Mouse (Mus musculus): ENCODE measurements around the gene Fndc3a. TPM values are rescaled to one million over a fixed set of nuclear protein-coding genes. Genes with fewer than 3 reads are reported as not detected.

Gene Fndc3a
- polyA plus RNA-seq, 1 experiment from 2014 or later: 47.6 TPM

- no peak overlapping the region for H3K4me2 ChIP-seq (replicated peaks; ENCODE audit: low read depth, low read length)
- no peak overlapping the region for H3K4me3 ChIP-seq (ENCODE audit: low read length)
- 92% methylated on average over 3 of the region's 3 CpGs for WGBS
- H3K4me1 ChIP-seq (ENCODE audit: insufficient read depth, low read length): no peaks in the 10 kb centered on the region
- H3K9ac ChIP-seq (replicated peaks; ENCODE audit: low read length): no peak overlapping the region
- no peak for ATAC-seq (ENCODE audit: low FRiP score, low TSS enrichment)
- no peaks in the 10 kb centered on the region for H3K27me3 ChIP-seq (ENCODE audit: insufficient read depth, low read length)
- no peaks in the 10 kb centered on the region for H3K9me3 ChIP-seq (ENCODE audit: low read length)
- H3K36me3 ChIP-seq (ENCODE audit: insufficient read depth, low read length): peaks cover 17% of the 10 kb centered on the region
- H3K27ac ChIP-seq (ENCODE audit: low read length): no peak overlapping the region
These were observed 128.8 kb downstream of the Fndc3a start for GRCm38 (mm10) chr14:72580991-72581390.

GRCm38 (mm10) chr14:72576283-72576682 lies 133.5 kb downstream of the Fndc3a start:
- Histone ChIP-seq H3K4me1 (ENCODE audit: insufficient read depth, low read length) (no peaks in the 10 kb centered on the region), H3K4me2 (replicated peaks; ENCODE audit: low read depth, low read length) (no peak overlapping the region), H3K36me3 (ENCODE audit: insufficient read depth, low read length) (peaks cover 23% of the 10 kb centered on the region), H3K27ac (ENCODE audit: low read length) (no peak overlapping the region), H3K4me3 (ENCODE audit: low read length) (no peak overlapping the region), H3K27me3 (ENCODE audit: insufficient read depth, low read length) (no peaks in the 10 kb centered on the region), H3K9me3 (ENCODE audit: low read length) (no peaks in the 10 kb centered on the region), H3K9ac (replicated peaks; ENCODE audit: low read length) (no peak overlapping the region)
- ATAC-seq (ENCODE audit: low FRiP score, low TSS enrichment): no peak
- WGBS: 92% methylated on average over 3 of the region's 3 CpGs

- H3K9me3 ChIP-seq (ENCODE audit: low read length): no peaks in the 10 kb centered on the region
- no peak overlapping the region for H3K4me3 ChIP-seq (ENCODE audit: low read length)
- H3K27me3 ChIP-seq (ENCODE audit: insufficient read depth, low read length): no peaks in the 10 kb centered on the region
- H3K4me1 ChIP-seq (ENCODE audit: insufficient read depth, low read length): no peaks in the 10 kb centered on the region
- H3K4me2 ChIP-seq (replicated peaks; ENCODE audit: low read depth, low read length): no peak overlapping the region
- no peak overlapping the region for H3K9ac ChIP-seq (replicated peaks; ENCODE audit: low read length)
- peaks cover 31% of the 10 kb centered on the region for H3K36me3 ChIP-seq (ENCODE audit: insufficient read depth, low read length)
- WGBS: 78% methylated on average over 1 of the region's 1 CpGs
- no peak for ATAC-seq (ENCODE audit: low FRiP score, low TSS enrichment)
- H3K27ac ChIP-seq (ENCODE audit: low read length): no peak overlapping the region
These were observed 145.9 kb downstream of the Fndc3a start for GRCm38 (mm10) chr14:72563941-72564340.

- WGBS: 80% methylated on average over 5 of the region's 5 CpGs
- no peak overlapping the region for H3K4me2 ChIP-seq (replicated peaks; ENCODE audit: low read depth, low read length)
- H3K9ac ChIP-seq (replicated peaks; ENCODE audit: low read length): no peak overlapping the region
- peaks cover 36% of the 10 kb centered on the region for H3K36me3 ChIP-seq (ENCODE audit: insufficient read depth, low read length)
- H3K27ac ChIP-seq (ENCODE audit: low read length): no peak overlapping the region
- H3K9me3 ChIP-seq (ENCODE audit: low read length): no peaks in the 10 kb centered on the region
- no peaks in the 10 kb centered on the region for H3K27me3 ChIP-seq (ENCODE audit: insufficient read depth, low read length)
- H3K4me3 ChIP-seq (ENCODE audit: low read length): no peak overlapping the region
- no peaks in the 10 kb centered on the region for H3K4me1 ChIP-seq (ENCODE audit: insufficient read depth, low read length)
- no peak for ATAC-seq (ENCODE audit: low FRiP score, low TSS enrichment)
These were observed 151.0 kb downstream of the Fndc3a start for GRCm38 (mm10) chr14:72558795-72559194.

GRCm38 (mm10) chr14:72555846-72556245 lies 154.0 kb downstream of the Fndc3a start:
- Histone ChIP-seq H3K9ac (replicated peaks; ENCODE audit: low read length) (no peak overlapping the region), H3K4me1 (ENCODE audit: insufficient read depth, low read length) (no peaks in the 10 kb centered on the region), H3K27ac (ENCODE audit: low read length) (no peak overlapping the region), H3K4me3 (ENCODE audit: low read length) (no peak overlapping the region), H3K36me3 (ENCODE audit: insufficient read depth, low read length) (peaks cover 48% of the 10 kb centered on the region), H3K9me3 (ENCODE audit: low read length) (no peaks in the 10 kb centered on the region), H3K4me2 (replicated peaks; ENCODE audit: low read depth, low read length) (no peak overlapping the region), H3K27me3 (ENCODE audit: insufficient read depth, low read length) (no peaks in the 10 kb centered on the region)
- ATAC-seq (ENCODE audit: low FRiP score, low TSS enrichment): no peak
- WGBS: 79% methylated on average over 1 of the region's 1 CpGs

GRCm38 (mm10) chr14:72536392-72537017 lies 173.3 kb downstream of the Fndc3a start:
- no peak for ATAC-seq (ENCODE audit: low FRiP score, low TSS enrichment)
- H3K4me3 ChIP-seq (ENCODE audit: low read length): no peak overlapping the region

GRCm38 (mm10) chr14:72533862-72534261 lies 175.9 kb downstream of the Fndc3a start:
- H3K9me3 ChIP-seq (ENCODE audit: low read length): no peaks in the 10 kb centered on the region
- H3K9ac ChIP-seq (replicated peaks; ENCODE audit: low read length): no peak overlapping the region
- H3K36me3 ChIP-seq (ENCODE audit: insufficient read depth, low read length): no peaks in the 10 kb centered on the region
- WGBS: 58% methylated on average over 7 of the region's 7 CpGs
- H3K4me3 ChIP-seq (ENCODE audit: low read length): no peak overlapping the region
- no peak overlapping the region for H3K4me2 ChIP-seq (replicated peaks; ENCODE audit: low read depth, low read length)
- peaks cover 26% of the 10 kb centered on the region for H3K27me3 ChIP-seq (ENCODE audit: insufficient read depth, low read length)
- H3K4me1 ChIP-seq (ENCODE audit: insufficient read depth, low read length): peaks cover 7% of the 10 kb centered on the region
- no peak overlapping the region for H3K27ac ChIP-seq (ENCODE audit: low read length)
- ATAC-seq (ENCODE audit: low FRiP score, low TSS enrichment): peak; percentile 64; the same call in 1 of the 2 replicates

More at GRCm38 (mm10) chr14:72536392-72537017, 173.3 kb downstream of the Fndc3a start:
- Histone ChIP-seq H3K9me3 (ENCODE audit: low read length) (no peaks in the 10 kb centered on the region), H3K27ac (ENCODE audit: low read length) (no peak overlapping the region), H3K36me3 (ENCODE audit: insufficient read depth, low read length) (peaks cover 22% of the 10 kb centered on the region), H3K27me3 (ENCODE audit: insufficient read depth, low read length) (peaks cover 10% of the 10 kb centered on the region), H3K4me1 (ENCODE audit: insufficient read depth, low read length) (peaks cover 7% of the 10 kb centered on the region), H3K4me2 (replicated peaks; ENCODE audit: low read depth, low read length) (no peak overlapping the region), H3K9ac (replicated peaks; ENCODE audit: low read length) (no peak overlapping the region)
- 88% methylated on average over 5 of the region's 5 CpGs for WGBS

GRCm38 (mm10) chr14:72532028-72532917 lies 177.5 kb downstream of the Fndc3a start:
- 2% methylated on average over 54 of the region's 54 CpGs for WGBS
- Histone ChIP-seq H3K27me3 (ENCODE audit: insufficient read depth, low read length) (peaks cover 26% of the 10 kb centered on the region), H3K36me3 (ENCODE audit: insufficient read depth, low read length) (no peaks in the 10 kb centered on the region), H3K4me2 (replicated peaks; ENCODE audit: low read depth, low read length) (peak overlapping the region; percentile 90), H3K4me3 (ENCODE audit: low read length) (peak overlapping the region; percentile 40), H3K9ac (replicated peaks; ENCODE audit: low read length) (peak overlapping the region; percentile 18), H3K27ac (ENCODE audit: low read length) (no peak overlapping the region), H3K4me1 (ENCODE audit: insufficient read depth, low read length) (peaks cover 7% of the 10 kb centered on the region), H3K9me3 (ENCODE audit: low read length) (no peaks in the 10 kb centered on the region)
- peak; percentile 74 for ATAC-seq (ENCODE audit: low FRiP score, low TSS enrichment)

- 60% methylated on average over 1 of the region's 1 CpGs for WGBS
- no peak for ATAC-seq (ENCODE audit: low FRiP score, low TSS enrichment)
- H3K9me3 ChIP-seq (ENCODE audit: low read length): no peaks in the 10 kb centered on the region
- peaks cover 5% of the 10 kb centered on the region for H3K4me1 ChIP-seq (ENCODE audit: insufficient read depth, low read length)
- H3K27me3 ChIP-seq (ENCODE audit: insufficient read depth, low read length): peaks cover 22% of the 10 kb centered on the region
- no peaks in the 10 kb centered on the region for H3K36me3 ChIP-seq (ENCODE audit: insufficient read depth, low read length)
- no peak overlapping the region for H3K4me2 ChIP-seq (replicated peaks; ENCODE audit: low read depth, low read length)
- no peak overlapping the region for H3K4me3 ChIP-seq (ENCODE audit: low read length)
- H3K27ac ChIP-seq (ENCODE audit: low read length): no peak overlapping the region
- H3K9ac ChIP-seq (replicated peaks; ENCODE audit: low read length): no peak overlapping the region
These were observed 182.7 kb downstream of the Fndc3a start for GRCm38 (mm10) chr14:72527126-72527525.

- no peaks in the 10 kb centered on the region for H3K27me3 ChIP-seq (ENCODE audit: insufficient read depth, low read length)
- WGBS: 34% methylated on average over 2 of the region's 2 CpGs
- no peak overlapping the region for H3K27ac ChIP-seq (ENCODE audit: low read length)
- H3K4me1 ChIP-seq (ENCODE audit: insufficient read depth, low read length): no peaks in the 10 kb centered on the region
- H3K4me3 ChIP-seq (ENCODE audit: low read length): no peak overlapping the region
- no peak overlapping the region for H3K4me2 ChIP-seq (replicated peaks; ENCODE audit: low read depth, low read length)
- ATAC-seq (ENCODE audit: low FRiP score, low TSS enrichment): no peak
- no peaks in the 10 kb centered on the region for H3K36me3 ChIP-seq (ENCODE audit: insufficient read depth, low read length)
- no peaks in the 10 kb centered on the region for H3K9me3 ChIP-seq (ENCODE audit: low read length)
- no peak overlapping the region for H3K9ac ChIP-seq (replicated peaks; ENCODE audit: low read length)
These were observed 190.2 kb downstream of the Fndc3a start for GRCm38 (mm10) chr14:72519561-72519960.
